Mouse (Mus musculus) layer of hippocampus, postnatal 25 days (tissue): ENCODE data around the gene Klhdc2. TPM values are rescaled to one million over a fixed set of nuclear protein-coding genes. Genes with fewer than 3 reads are reported as not detected.
A peak's percentile ranks its signal among the peaks of the same experiment; 100 is the strongest.

Experiments used
- DNase-seq, 2 experiments: peaks; one replicate each; pipeline ENCODE4 v3.0.0; 2022; ENCODE audit warnings: mixed read lengths in 2 of 2, low spot score in 1 of 2; ENCODE audit errors: extremely low spot score in 1 of 2
- total RNA-seq, 2 experiments: library from RNA; stranded (reverse); gene quantifications; 2 replicates each; pipeline ENCODE4 v1.2.3; 2021

Gene Klhdc2
- total RNA-seq, 2 experiments from 2014 or later: 116 to 127 TPM

DNA sequence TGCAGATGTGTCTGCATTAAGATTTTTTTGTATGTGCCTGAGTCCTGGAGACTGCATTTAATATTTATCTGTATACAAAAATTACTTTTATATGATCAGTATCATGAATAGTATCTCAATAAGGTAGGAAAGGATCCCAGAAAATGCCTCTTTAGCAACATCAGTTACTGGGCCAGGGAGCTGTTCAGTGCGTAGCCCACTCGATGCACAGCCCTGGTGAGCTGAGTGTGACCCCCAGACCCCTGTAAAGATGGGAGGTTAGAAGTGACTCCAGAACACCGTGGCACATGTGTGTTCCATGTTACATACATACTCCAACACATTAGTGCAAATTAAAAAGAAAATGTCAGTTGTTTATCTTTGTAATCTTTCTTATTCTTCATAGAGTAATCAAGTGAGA is 3.4 kb downstream of the Klhdc2 start:
- no peak for DNase-seq

DNA sequence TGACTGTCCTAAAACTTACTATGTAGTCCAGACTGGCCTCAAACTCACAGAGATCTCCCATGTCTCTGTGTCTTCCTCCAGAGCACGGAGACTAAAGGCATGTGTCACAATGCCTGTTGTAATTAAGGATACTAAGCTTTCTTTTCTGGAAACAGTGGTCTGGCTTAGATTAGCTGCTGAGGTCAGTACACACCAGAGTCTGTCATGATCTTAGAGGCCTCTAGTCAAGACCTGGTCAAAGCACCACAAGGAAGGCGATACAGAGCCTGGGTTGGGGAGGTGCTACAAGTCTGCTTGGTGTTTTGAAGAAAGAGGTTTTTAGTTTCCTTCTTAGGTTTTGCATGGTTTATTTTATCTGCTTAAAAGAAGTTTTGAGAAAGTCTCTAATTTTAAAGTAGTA is 3.9 kb downstream of the Klhdc2 start:
- DNase-seq: no peak

DNA sequence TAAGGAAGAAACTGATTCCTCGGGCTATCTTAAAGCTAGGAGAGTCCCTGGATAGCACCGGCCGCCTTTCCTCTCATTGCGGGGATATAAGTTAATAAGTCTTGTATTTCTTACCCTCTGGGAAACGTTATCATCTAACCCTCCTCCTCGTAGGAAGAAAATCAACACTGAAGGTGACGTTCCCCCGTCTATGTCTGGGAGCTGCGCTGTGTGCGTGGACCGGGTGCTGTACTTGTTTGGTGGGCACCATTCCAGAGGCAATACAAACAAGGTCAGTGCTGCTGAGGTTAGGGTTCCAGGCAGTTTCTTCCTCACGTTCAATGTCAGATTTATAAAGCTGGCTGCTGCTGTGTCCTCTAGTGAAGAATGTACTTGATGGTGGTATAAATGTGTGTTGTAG is 5.7 kb downstream of the Klhdc2 start:
- DNase-seq: no peak

DNA sequence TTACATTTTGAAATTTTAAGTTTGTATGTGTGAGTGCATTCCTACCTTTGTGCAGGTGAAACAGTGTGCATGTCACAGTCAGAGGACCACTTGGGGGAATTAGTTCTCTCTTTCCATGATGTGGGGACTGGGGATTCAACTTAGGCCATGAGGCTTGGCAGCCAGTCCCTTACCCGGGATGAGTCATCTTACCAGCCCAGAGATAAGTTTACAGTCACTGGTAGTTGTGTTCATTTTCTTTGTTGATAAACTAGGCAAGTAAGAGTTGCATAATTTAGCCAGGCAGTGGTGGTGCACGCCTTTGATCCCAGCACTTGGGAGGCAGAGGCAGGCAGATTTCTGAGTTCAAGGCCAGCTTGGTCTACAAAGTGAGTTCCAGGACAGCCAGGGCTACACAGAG is 7.6 kb downstream of the Klhdc2 start:
- DNase-seq: no peak

DNA sequence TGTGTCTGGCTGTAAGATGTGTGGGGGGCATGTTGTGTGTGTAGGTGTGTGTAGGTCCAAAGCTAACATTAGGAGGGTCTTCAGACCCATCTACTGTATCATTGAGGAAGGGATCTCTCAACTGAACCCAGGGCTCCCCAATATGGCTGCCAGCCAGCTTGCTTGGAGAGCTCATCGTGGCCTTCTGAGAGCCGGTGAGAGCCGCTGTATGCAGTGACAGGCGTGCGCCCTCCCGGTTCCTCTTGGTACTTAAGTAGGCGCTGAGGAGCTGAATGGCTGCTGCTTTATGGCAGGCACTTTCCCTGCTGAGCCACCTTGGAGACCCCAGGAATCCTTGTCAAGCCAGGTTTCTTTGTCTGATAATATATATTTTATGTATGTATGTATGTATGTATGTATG is 9.9 kb downstream of the Klhdc2 start:
- no peak for DNase-seq

DNA sequence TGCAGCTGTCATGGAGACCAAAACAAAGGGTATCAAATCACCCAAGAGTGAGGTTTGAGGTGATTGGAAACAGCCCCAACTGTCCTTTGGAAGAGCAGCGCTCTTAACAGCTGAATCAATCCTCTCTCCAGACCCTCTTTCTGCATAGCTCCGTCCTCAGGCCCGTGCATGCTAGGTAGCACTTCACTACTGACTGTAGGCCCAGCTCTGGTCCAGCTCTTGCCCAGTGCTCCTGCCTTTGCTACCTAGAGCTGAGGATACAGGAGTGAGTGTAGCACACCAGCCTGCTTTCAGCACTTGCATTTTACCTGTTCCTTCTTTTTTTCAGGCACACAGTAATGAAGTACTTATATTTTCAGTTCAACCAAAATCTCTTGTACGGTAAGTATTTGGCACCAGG is 13.2 kb downstream of the Klhdc2 start:
- no peak for DNase-seq

DNA sequence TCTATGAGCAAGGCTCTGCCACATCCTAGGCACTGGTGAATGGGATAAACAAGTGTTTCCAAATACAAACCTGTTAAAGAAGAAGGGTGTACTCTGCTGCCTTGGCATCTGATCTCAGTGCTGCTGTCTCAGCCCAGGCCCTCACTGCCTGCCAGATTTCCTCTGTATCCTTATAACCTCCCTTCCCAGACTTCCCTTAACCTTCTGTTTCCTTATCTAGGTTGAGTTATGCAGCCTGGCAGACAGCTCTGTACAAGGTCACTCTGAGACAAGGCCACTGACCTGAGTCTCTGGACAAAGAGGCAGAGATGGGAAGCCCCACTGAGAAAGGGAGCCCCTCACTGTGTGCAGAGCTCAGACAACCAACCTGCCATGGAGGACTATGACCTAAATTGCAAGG is 21.9 kb downstream of the Klhdc2 start:
- no peak for DNase-seq

DNA sequence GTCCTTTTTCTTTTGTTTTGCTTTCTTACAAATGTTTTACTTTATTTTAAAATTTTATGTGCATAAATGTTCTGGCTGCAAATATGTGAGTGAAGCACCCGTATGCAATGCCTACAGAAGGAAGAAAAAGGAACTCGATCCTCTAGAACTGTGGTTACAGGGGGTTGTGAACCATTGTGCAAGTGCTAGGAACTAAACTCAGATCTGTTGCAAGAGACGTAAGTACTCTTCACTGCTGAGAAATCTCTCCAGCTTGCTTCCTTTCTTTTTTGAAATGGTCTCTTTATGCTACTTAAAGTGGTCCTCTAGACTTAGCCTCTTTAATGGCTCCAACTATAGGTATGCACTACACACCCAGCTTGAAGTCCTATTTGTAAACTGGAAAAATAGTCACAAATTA is 34.7 kb downstream of the Klhdc2 start:
- DNase-seq: no peak

DNA sequence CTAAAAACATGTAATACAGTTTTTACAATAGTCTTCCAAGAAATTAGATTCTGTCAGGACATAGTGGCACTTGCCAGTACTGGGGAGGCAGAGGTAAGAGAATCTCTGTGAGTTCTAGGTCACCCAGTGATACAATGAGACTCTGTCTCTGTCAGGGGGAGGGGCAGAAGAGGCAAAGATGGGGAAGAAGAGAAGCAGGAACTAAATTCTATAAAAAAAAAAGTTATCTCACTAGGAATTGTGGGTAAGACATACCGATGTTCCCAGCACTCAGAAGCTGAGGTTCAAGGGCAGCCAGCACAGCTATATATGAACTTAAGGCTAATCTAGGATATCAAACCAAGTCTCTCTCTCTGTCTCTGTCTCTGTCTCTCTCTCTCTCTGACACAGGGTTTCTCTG is 35.7 kb downstream of the Klhdc2 start:
- no peak for DNase-seq

DNA sequence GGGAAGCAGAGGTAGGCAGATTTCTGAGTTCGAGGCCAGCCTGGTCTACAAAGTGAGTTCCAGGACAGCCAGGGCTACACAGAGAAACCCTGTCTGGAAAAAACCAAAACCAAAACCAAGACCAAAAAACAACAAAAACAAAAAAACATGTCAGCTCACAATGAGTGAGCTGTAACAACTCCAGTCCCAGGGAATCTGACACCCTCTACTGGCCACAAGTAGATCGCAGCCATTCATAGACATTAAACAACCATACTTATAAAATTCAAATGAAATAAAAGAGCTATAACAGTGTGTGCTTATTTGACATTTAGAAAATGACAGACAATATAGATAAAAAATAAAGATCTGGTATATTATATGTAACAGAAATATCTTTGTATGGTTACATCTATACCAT is 37.1 kb downstream of the Klhdc2 start:
- peak in 1 of 2 experiments; percentile 16 for DNase-seq

DNA sequence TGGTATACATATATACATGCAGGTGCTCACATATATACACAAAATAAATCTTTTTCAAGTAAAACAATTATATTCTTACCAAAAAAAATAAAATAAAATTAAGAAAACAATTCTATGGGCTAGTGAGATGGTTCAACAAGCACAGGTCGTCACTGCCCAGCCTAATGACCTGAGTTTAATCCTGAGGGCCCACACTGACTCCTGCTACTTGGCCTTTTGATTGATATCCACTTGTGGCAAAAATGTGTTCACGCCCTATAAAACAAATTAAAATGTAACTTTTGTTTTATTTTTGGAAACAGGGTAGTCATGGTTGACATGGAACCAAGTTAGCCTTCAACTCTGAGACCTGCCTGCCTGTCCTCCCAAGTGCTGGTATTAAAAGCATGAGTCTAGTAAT is 53.4 kb downstream of the Klhdc2 start:
- no peak for DNase-seq

DNA sequence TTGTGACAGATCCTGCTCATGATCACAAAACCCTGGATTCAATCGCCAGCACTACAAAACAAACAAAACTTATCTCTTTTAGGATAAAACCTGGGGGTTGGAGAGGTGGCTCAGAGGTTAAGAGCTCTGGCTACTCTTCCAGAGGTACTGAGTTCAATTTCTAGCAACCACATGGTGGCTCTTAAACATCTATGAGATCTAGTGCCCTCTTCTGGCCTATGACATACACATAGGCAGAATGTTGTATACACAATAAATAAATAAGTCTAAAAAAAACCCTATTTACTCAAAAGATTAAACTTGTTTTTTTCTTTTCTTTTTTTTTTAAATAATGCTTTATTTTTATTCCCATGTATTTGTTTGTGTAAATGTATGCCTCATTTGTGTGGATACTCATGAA is 55.2 kb downstream of the Klhdc2 start:
- no peak for DNase-seq

DNA sequence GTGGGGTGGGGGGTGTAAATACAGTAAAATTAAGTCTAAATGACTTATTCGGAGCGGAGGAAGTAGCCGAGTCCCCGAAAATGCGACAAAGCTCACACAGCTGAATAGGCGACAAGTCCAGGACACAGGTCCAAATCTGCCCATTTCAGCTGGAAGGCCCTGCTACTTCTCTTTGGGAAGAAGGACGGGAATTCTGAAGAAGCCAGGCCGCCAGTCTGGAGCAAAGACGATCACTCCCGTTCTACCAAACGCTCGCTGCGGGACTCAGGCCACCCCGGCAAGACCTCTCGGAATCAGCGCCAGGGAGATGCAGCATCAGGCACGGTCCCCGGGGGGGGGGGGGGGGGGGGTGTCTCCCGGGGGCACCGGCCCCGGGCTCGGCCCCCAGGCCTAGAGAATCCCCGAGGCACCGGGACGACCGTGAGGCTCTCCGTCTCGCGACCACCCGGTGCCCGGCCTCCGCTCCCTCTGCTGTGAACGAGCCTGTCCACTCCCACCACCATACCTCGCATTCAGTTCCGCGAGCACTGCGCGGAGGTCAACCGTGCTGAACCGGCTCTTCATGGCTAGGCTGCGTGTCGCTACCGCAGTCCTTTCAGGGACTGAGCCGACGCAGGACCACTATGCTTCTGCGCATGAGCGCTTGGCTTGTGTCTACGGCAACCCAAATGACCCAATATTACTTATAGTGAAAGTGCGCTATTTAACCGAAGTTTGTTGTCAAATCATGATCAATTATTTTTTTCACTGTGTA is 60.2 kb downstream of the Klhdc2 start, which contains the start of gene Nemf:
Gene Nemf, minus strand, starts transcription at position 620 of the 754 bp plus-strand sequence.
- peak; percentile 69 to 85 for DNase-seq

DNA sequence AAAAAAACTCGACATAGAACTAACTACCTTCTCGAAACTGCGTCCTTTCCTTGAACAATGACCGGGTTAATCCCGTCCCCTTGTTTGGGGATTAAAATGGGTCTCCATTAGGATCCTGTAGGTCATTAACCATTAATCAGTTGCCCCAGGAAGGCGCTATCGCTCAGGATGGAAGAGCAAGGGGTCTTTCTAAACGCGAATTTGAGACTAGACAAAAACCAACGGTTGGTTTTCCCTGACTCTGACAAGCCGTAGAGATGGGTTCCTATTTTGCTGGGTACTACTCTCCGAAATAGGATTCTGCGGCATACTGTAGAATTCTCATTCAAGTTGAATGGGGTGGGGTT is 60.8 kb downstream of the Klhdc2 start:
- no peak for DNase-seq

Other genes with a start within 250 kb of the Klhdc2 start
- gene Rps29, start 137.5 kb upstream of the Klhdc2 start, total RNA-seq: 1,000 to 10,000 TPM; 1,032 to 1,201 TPM
- gene Lrr1, start 127.9 kb upstream of the Klhdc2 start, total RNA-seq: not detected
- 100 to 1,000 TPM; 177 to 208 TPM for gene Rpl36al, start 112.6 kb upstream of the Klhdc2 start, total RNA-seq
- 10 to 100 TPM; 27.4 to 29.6 TPM for gene Mgat2, start 112.5 kb upstream of the Klhdc2 start, total RNA-seq
- 1 to 10 TPM; 3.4 to 7.7 TPM for gene Gm49383, start 99.6 kb upstream of the Klhdc2 start, total RNA-seq
- 1 to 10 TPM; 1.9 to 2.1 TPM for gene Dnaaf2, start 98.3 kb upstream of the Klhdc2 start, total RNA-seq
- gene Gm49384, start 92.4 kb upstream of the Klhdc2 start, total RNA-seq: 1 to 10 TPM; 3.4 to 3.8 TPM
- gene Pole2, start 68.5 kb upstream of the Klhdc2 start, total RNA-seq: 1 to 10 TPM in 1 of 2 experiments, under 1 TPM in 1; 0.27 to 1.4 TPM
- 10 to 100 TPM; 15.2 to 18.4 TPM for gene Klhdc1, start 55.5 kb upstream of the Klhdc2 start, total RNA-seq
- 10 to 100 TPM; 41.3 to 43.3 TPM for gene Nemf, start 60.5 kb downstream of the Klhdc2 start, total RNA-seq
- 10 to 100 TPM; 49.1 to 50.3 TPM for gene Arf6, start 75.5 kb downstream of the Klhdc2 start, total RNA-seq
- 1 to 10 TPM; 1.1 to 1.3 TPM for gene Gm9887, start 75.8 kb downstream of the Klhdc2 start, total RNA-seq